Mouse (Mus musculus): ENCODE measurements around the gene Klf4.

Klf4 gene

GRCm38 (mm10) chr4:55523921-55524320, 8.3 kb downstream of the Klf4 start:
- DNase-seq: no peak

GRCm38 (mm10) chr4:55517438-55517837, 14.8 kb downstream of the Klf4 start:
- no peak for DNase-seq

GRCm38 (mm10) chr4:55516048-55516447, 16.2 kb downstream of the Klf4 start:
- DNase-seq: no peak

- DNase-seq: peak; percentile 84 to 87
Measured at GRCm38 (mm10) chr4:55514733-55515176, 17.5 kb downstream of the Klf4 start.

GRCm38 (mm10) chr4:55513615-55514279, 18.5 kb downstream of the Klf4 start:
- no peak for DNase-seq

- DNase-seq: no peak
Measured at GRCm38 (mm10) chr4:55511389-55511788, 20.9 kb downstream of the Klf4 start.

- DNase-seq: no peak
Measured at GRCm38 (mm10) chr4:55508712-55509111, 23.6 kb downstream of the Klf4 start.

- no peak for DNase-seq
Measured at GRCm38 (mm10) chr4:55498621-55499020, 33.6 kb downstream of the Klf4 start.

- no peak for DNase-seq
Measured at GRCm38 (mm10) chr4:55496416-55496815, 35.9 kb downstream of the Klf4 start.

GRCm38 (mm10) chr4:55493261-55493660, 39.0 kb downstream of the Klf4 start:
- DNase-seq: no peak

- DNase-seq: no peak
Measured at GRCm38 (mm10) chr4:55489328-55489727, 42.9 kb downstream of the Klf4 start.

- no peak for DNase-seq
Measured at GRCm38 (mm10) chr4:55488604-55489003, 43.7 kb downstream of the Klf4 start.

- peak; percentile 76 to 80 for DNase-seq
Measured at GRCm38 (mm10) chr4:55480322-55480767, 51.9 kb downstream of the Klf4 start.

GRCm38 (mm10) chr4:55478333-55478732, 53.9 kb downstream of the Klf4 start:
- no peak for DNase-seq

GRCm38 (mm10) chr4:55477933-55478332, 54.3 kb downstream of the Klf4 start:
- DNase-seq: peak; percentile 45 to 56

GRCm38 (mm10) chr4:55477210-55477759, 55.0 kb downstream of the Klf4 start:
- no peak for DNase-seq
